23 mouse cellular contexts compared by ENCODE assay signal in genomic region chr6:144751581-144751980, GRCm38 (mm10). TPM values are rescaled to one million over a fixed set of nuclear protein-coding genes. Genes with fewer than 3 reads are reported as not detected.
DNase-seq lines count a peak whose midpoint lies in the region; ATAC-seq lines count a peak whose summit lies in the region.
"Had no signal": no experiment of that assay in that cellular context is flagged by ENCODE, and none has a peak within 500 bp of the region (broad histone marks: within the 10 kb centered on the region; RNA-seq: fewer than 3 reads in every experiment).

No protein-coding gene starts in this region.

- H3K9me3 ChIP-seq in midbrain, embryonic 11.5 days (ENCODE audit: control insufficient read depth, low read length): no peaks in the 10 kb centered on the region
- no peaks in the 10 kb centered on the region for H3K9me3 ChIP-seq in midbrain, embryonic 14.5 days (ENCODE audit: control insufficient read depth, low read length)
- H3K9me3 ChIP-seq in hindbrain, embryonic 16.5 days (ENCODE audit: control insufficient read depth, low read length): no peaks in the 10 kb centered on the region; the same call in 1 of the 2 replicates

- no peak overlapping the region for H3K9ac ChIP-seq in midbrain, embryonic 11.5 days (ENCODE audit: low read length)
- no peak overlapping the region for H3K9ac ChIP-seq in midbrain, embryonic 14.5 days (replicated peaks; ENCODE audit: low read length)
- no peak overlapping the region for H3K9ac ChIP-seq in hindbrain, embryonic 16.5 days (ENCODE audit: low read depth, low read length)

- H3K36me3 ChIP-seq in midbrain, embryonic 11.5 days (ENCODE audit: control insufficient read depth, insufficient read depth, low read length): no peaks in the 10 kb centered on the region
- H3K36me3 ChIP-seq in midbrain, embryonic 14.5 days (ENCODE audit: control insufficient read depth, insufficient read depth, low read length): no peaks in the 10 kb centered on the region
- H3K36me3 ChIP-seq in hindbrain, embryonic 16.5 days (ENCODE audit: control insufficient read depth, insufficient read depth, low read length): no peaks in the 10 kb centered on the region
- H3K36me3 ChIP-seq: G1E had no signal

- no peak overlapping the region for H3K27ac ChIP-seq in midbrain, embryonic 11.5 days (ENCODE audit: low read depth, low read length)
- H3K27ac ChIP-seq in midbrain, embryonic 14.5 days (replicated peaks; ENCODE audit: low read depth, low read length): no peak overlapping the region
- peak overlapping the region; percentile 42; the same call in 1 of the 2 replicates for H3K27ac ChIP-seq in brown adipose tissue, adult 24 weeks (replicated peaks; ENCODE audit: low read depth, low read length)
- no peak overlapping the region for H3K27ac ChIP-seq in hindbrain, embryonic 16.5 days (ENCODE audit: low read depth, low read length)

- no peak overlapping the region for H3K4me2 ChIP-seq in midbrain, embryonic 11.5 days
- no peak overlapping the region for H3K4me2 ChIP-seq in midbrain, embryonic 14.5 days (ENCODE audit: low read length)
- H3K4me2 ChIP-seq in hindbrain, embryonic 16.5 days (ENCODE audit: low read length): no peak overlapping the region

- intact Hi-C loops in heart, postnatal 36 days (cut with DNase I): no loop called here

- no peaks in the 10 kb centered on the region for H3K27me3 ChIP-seq in midbrain, embryonic 11.5 days (ENCODE audit: control insufficient read depth, insufficient read depth, low read length)
- H3K27me3 ChIP-seq in midbrain, embryonic 14.5 days (ENCODE audit: control insufficient read depth, insufficient read depth, low read length): no peaks in the 10 kb centered on the region
- no peaks in the 10 kb centered on the region for H3K27me3 ChIP-seq in hindbrain, embryonic 16.5 days (replicated peaks; ENCODE audit: control insufficient read depth, insufficient read depth, low read length)
- H3K27me3 ChIP-seq: CH12.LX, Patski had no signal

- H3K4me3 ChIP-seq in midbrain, embryonic 11.5 days (ENCODE audit: low read depth, low read length): no peak overlapping the region
- no peak overlapping the region for H3K4me3 ChIP-seq in midbrain, embryonic 14.5 days (replicated peaks; ENCODE audit: low read depth, low read length)
- no peak overlapping the region for H3K4me3 ChIP-seq in brown adipose tissue, adult 24 weeks (ENCODE audit: insufficient read depth, low read depth, low read length)
- no peak overlapping the region for H3K4me3 ChIP-seq in hindbrain, embryonic 16.5 days (ENCODE audit: low read length)

- DNase-seq in heart, adult 11 months: peak; percentile 81
- DNase-seq in heart, postnatal 36 days: no peak
- peak; percentile 77 for DNase-seq in midbrain, embryonic 11.5 days (ENCODE audit: low spot score, missing footprints)
- DNase-seq in midbrain, embryonic 14.5 days: no peak
- peak; percentile 18 for DNase-seq in testis, postnatal 10 days (ENCODE audit: low spot score)
- DNase-seq in testis, postnatal 14 days (ENCODE audit: low spot score): no peak
- DNase-seq: adrenal gland, adult 2 months; adrenal gland, adult 8-10 months; adrenal gland, postnatal 10 days; adrenal gland, postnatal 14 days; adrenal gland, postnatal 25 days; adrenal gland, postnatal 36 days; B cell, adult 2 months; cerebellum, adult 11 months; cerebellum, adult 11-12 months; cerebellum, adult 18-20 months had no signal

- no peak for ATAC-seq in midbrain, embryonic 11.5 days (ENCODE audit: low FRiP score)
- ATAC-seq in midbrain, embryonic 14.5 days (ENCODE audit: low FRiP score, low TSS enrichment): no peak
- ATAC-seq in hindbrain, embryonic 16.5 days: no peak
- ATAC-seq: activated CD4-positive, CD25-positive, alpha-beta regulatory T cell, adult 4 months; CD4-positive, CD25-positive, alpha-beta regulatory T cell, adult 4 months; Patski had no signal

- WGBS in midbrain, embryonic 11.5 days: 90% methylated on average over 4 of the region's 4 CpGs
- whole genome bisulfite sequencing in midbrain, embryonic 14.5 days: 78% methylated on average over 4 of the region's 4 CpGs
- 86% methylated on average over 4 of the region's 4 CpGs for WGBS in hindbrain, embryonic 16.5 days

- peaks cover 3% of the 10 kb centered on the region; the same call in 1 of the 2 replicates for H3K4me1 ChIP-seq in midbrain, embryonic 11.5 days (ENCODE audit: control insufficient read depth, insufficient read depth, low read length)
- H3K4me1 ChIP-seq in midbrain, embryonic 14.5 days (ENCODE audit: control insufficient read depth, insufficient read depth, low read length): no peaks in the 10 kb centered on the region
- peaks cover 12% of the 10 kb centered on the region for H3K4me1 ChIP-seq in brown adipose tissue, adult 24 weeks (ENCODE audit: control insufficient read depth, insufficient read depth, insufficient read length, low read length)
- H3K4me1 ChIP-seq in hindbrain, embryonic 16.5 days (ENCODE audit: control insufficient read depth, insufficient read depth, low read depth, low read length): no peaks in the 10 kb centered on the region

RNA-seq across cellular contexts. Expression of gene Sox5, which starts 30.2 kb away (rescaled TPM):
- 1 to 10 TPM; 3.3 to 4.9 TPM for total RNA-seq in heart, postnatal 36 days (2021)
- polyA plus RNA-seq in midbrain, embryonic 11.5 days (2014; fragmentation: Nextera tagmentation; extraction: Ambion mirVana): 23.0 and 28.9 TPM in 2 replicates
- 24.5 and 29.7 TPM in 2 replicates for polyA plus RNA-seq in midbrain, embryonic 14.5 days (2014; fragmentation: Nextera tagmentation; extraction: Ambion mirVana)
- 4.6 and 4.9 TPM in 2 replicates for polyA plus RNA-seq in brown adipose tissue, adult 24 weeks (2012; ENCODE audit: insufficient read depth, insufficient read length, missing spikeins)
- polyA plus RNA-seq in hindbrain, embryonic 16.5 days (2015; fragmentation: Nextera tagmentation; extraction: Ambion mirVana): 38.6 and 40.7 TPM in 2 replicates
- polyA plus RNA-seq: G1E had no signal

Comparison
In these comparisons a context has a peak if more than half of its experiments do, and no peak if none do; other contexts are left out.
1. DNase-seq: peak in heart, adult 11 months (single experiment), midbrain, embryonic 11.5 days (single experiment) and testis, postnatal 10 days (single experiment); none in heart, postnatal 36 days (0 of 2), midbrain, embryonic 14.5 days (single experiment) and testis, postnatal 14 days (single experiment).